Mouse (Mus musculus) CH12.LX (cell line): Measurements from ENCODE around the gene Klhl21. TPM values are rescaled to one million over a fixed set of nuclear protein-coding genes. Genes with fewer than 3 reads are reported as not detected.

Experiments
- DNase-seq: peaks from one replicate; pipeline ENCODE4 v3.0.0-alpha.2; 2013; ENCODE audit errors: extremely low read depth
- H3K27ac ChIP-seq: 2 replicates; pipeline ENCODE4 v1.5.1; 2012; ENCODE audit warnings: low read depth, mild to moderate bottlenecking, control low read depth, moderate library complexity; ENCODE audit not compliant: insufficient read depth
- H3K27me3 ChIP-seq: replicated peaks from 2 replicates; pipeline ENCODE3; 2012; ENCODE audit warnings: inconsistent platforms
- H3K36me3 ChIP-seq, 2 experiments: replicated peaks in 1 of 2; 2 replicates each; pipeline versions ENCODE3 to v1.6.1; 2012; ENCODE audit warnings: inconsistent platforms in 1 of 2, low read length in 1 of 2, mild to moderate bottlenecking in 1 of 2, mixed read lengths in 1 of 2, moderate library complexity in 1 of 2; ENCODE audit not compliant: control insufficient read depth in 1 of 2, insufficient read depth in 1 of 2
- H3K4me1 ChIP-seq, 2 experiments: 2 replicates each; pipeline ENCODE4 v1.6.1; 2012; ENCODE audit warnings: inconsistent platforms in 1 of 2, moderate library complexity in 1 of 2; ENCODE audit not compliant: insufficient read depth in 2 of 2, control insufficient read depth in 1 of 2
- H3K4me2 ChIP-seq: 2 replicates; pipeline ENCODE4 v1.6.1; 2012; ENCODE audit warnings: low read depth, mild to moderate bottlenecking, control low read depth; ENCODE audit not compliant: poor library complexity, insufficient read depth, severe bottlenecking
- H3K4me3 ChIP-seq, 3 experiments: fragments of 150-350 bp in 1 of 3; sonication (generic) in 1 of 3; replicated peaks in 1 of 3; 2 replicates each; pipeline versions ENCODE3 to v1.5.1; 2011 to 2012; ENCODE audit warnings: low read depth in 2 of 3, low read length in 2 of 3, mild to moderate bottlenecking in 2 of 3, moderate library complexity in 2 of 3, control low read depth in 1 of 3, improper control_type of control experiment in 1 of 3, inconsistent platforms in 1 of 3, mixed read lengths in 1 of 3; ENCODE audit not compliant: poor library complexity in 1 of 3
- H3K79me2 ChIP-seq: replicated peaks from 2 replicates; pipeline ENCODE4 v1.6.1; 2012; ENCODE audit warnings: mild to moderate bottlenecking, moderate library complexity; ENCODE audit not compliant: control insufficient read depth, poor library complexity, insufficient read depth, severe bottlenecking; ENCODE audit errors: extremely low read depth
- H3K9ac ChIP-seq: 2 replicates; pipeline ENCODE4 v1.6.1; 2012; ENCODE audit warnings: low read depth, mild to moderate bottlenecking, control low read depth, moderate library complexity; ENCODE audit not compliant: insufficient read depth
- H3K9me3 ChIP-seq: replicated peaks from 2 replicates; pipeline ENCODE3; 2012; ENCODE audit warnings: low read length, inconsistent platforms, mixed read lengths
- CHD1 ChIP-seq: IDR thresholded peaks from 2 replicates; pipeline ENCODE4 v1.6.1; 2012; ENCODE audit warnings: low read depth, low read length, improper control_type of control experiment, inconsistent platforms
- CHD2 ChIP-seq: IDR thresholded peaks from 2 replicates; pipeline ENCODE4 v1.6.1; 2011; ENCODE audit warnings: low read length, improper control_type of control experiment
- CTCF ChIP-seq, 2 experiments: IDR thresholded peaks in 1 of 2; conservative IDR thresholded peaks in 1 of 2; 2 replicates each; pipeline ENCODE4 v1.5.1; 2011 to 2012; ENCODE audit warnings: low read depth in 2 of 2, low read length in 2 of 2, improper control_type of control experiment in 1 of 2, inconsistent platforms in 1 of 2, mild to moderate bottlenecking in 1 of 2, moderate library complexity in 1 of 2
- ELF1 ChIP-seq: IDR thresholded peaks from 2 replicates; pipeline ENCODE4 v1.6.1; 2014; ENCODE audit warnings: low read depth, mild to moderate bottlenecking, inconsistent platforms, low read length, improper control_type of control experiment
- ETS1 ChIP-seq: conservative IDR thresholded peaks from 2 replicates; pipeline ENCODE4 v1.6.1; 2012; ENCODE audit warnings: low read depth, mild to moderate bottlenecking, inconsistent platforms, low read length, improper control_type of control experiment, moderate library complexity
- GABPA ChIP-seq: IDR thresholded peaks from 2 replicates; pipeline ENCODE4 v1.6.1; 2012; ENCODE audit warnings: low read depth, low read length, improper control_type of control experiment, inconsistent platforms; ENCODE audit not compliant: insufficient replicate concordance
- HCFC1 ChIP-seq: IDR thresholded peaks from 2 replicates; pipeline ENCODE4 v1.6.1; 2012; ENCODE audit warnings: low read depth, mild to moderate bottlenecking, inconsistent platforms, low read length, improper control_type of control experiment
- IRF4 ChIP-seq: IDR thresholded peaks from 2 replicates; pipeline ENCODE4 v1.6.1; 2014; ENCODE audit warnings: low read depth, mild to moderate bottlenecking, inconsistent platforms, low read length, improper control_type of control experiment
- MAFK ChIP-seq: IDR thresholded peaks from 2 replicates; pipeline ENCODE4 v1.6.1; 2011; ENCODE audit warnings: low read length, improper control_type of control experiment; ENCODE audit not compliant: insufficient replicate concordance
- MAX ChIP-seq: IDR thresholded peaks from 2 replicates; pipeline ENCODE4 v1.6.1; 2011; ENCODE audit warnings: low read length, improper control_type of control experiment
- MAZ ChIP-seq: IDR thresholded peaks from 2 replicates; pipeline ENCODE4 v1.6.1; 2012; ENCODE audit warnings: low read depth, mild to moderate bottlenecking, inconsistent platforms, low read length, improper control_type of control experiment, moderate library complexity
- MEF2A ChIP-seq: IDR thresholded peaks from 2 replicates; pipeline ENCODE4 v1.6.1; 2014; ENCODE audit warnings: low read depth, mild to moderate bottlenecking, inconsistent platforms, low read length, improper control_type of control experiment, borderline replicate concordance
- MXI1 ChIP-seq: IDR thresholded peaks from 2 replicates; pipeline ENCODE4 v1.6.1; 2011; ENCODE audit warnings: mild to moderate bottlenecking, low read depth, low read length, improper control_type of control experiment
- MYC ChIP-seq: IDR thresholded peaks from 2 replicates; pipeline ENCODE4 v1.6.1; 2011; ENCODE audit warnings: low read depth, mild to moderate bottlenecking, improper control_type of control experiment, low read length
- NELFE ChIP-seq: IDR thresholded peaks from 2 replicates; pipeline ENCODE4 v1.6.1; 2011; ENCODE audit warnings: low read depth, low read length, improper control_type of control experiment
- POLR2A ChIP-seq: IDR thresholded peaks from 2 replicates; pipeline ENCODE4 v1.6.1; 2011; ENCODE audit warnings: low read depth, mild to moderate bottlenecking, improper control_type of control experiment, low read length
- POLR2AphosphoS2 ChIP-seq: IDR thresholded peaks from 2 replicates; pipeline ENCODE4 v1.6.1; 2011; ENCODE audit warnings: low read depth, low read length, improper control_type of control experiment
- RAD21 ChIP-seq: IDR thresholded peaks from 2 replicates; pipeline ENCODE4 v1.6.1; 2011; ENCODE audit warnings: low read depth, mild to moderate bottlenecking, low read length, improper control_type of control experiment, moderate library complexity
- SIN3A ChIP-seq: IDR thresholded peaks from 2 replicates; pipeline ENCODE4 v1.6.1; 2012; ENCODE audit warnings: low read length, improper control_type of control experiment, inconsistent platforms
- SMC3 ChIP-seq: IDR thresholded peaks from 2 replicates; pipeline ENCODE4 v1.6.1; 2011; ENCODE audit warnings: low read depth, low read length, improper control_type of control experiment
- TBP ChIP-seq: conservative IDR thresholded peaks from 2 replicates; pipeline ENCODE4 v1.6.1; 2011; ENCODE audit warnings: low read depth, low read length, improper control_type of control experiment
- UBTF ChIP-seq: IDR thresholded peaks from 2 replicates; pipeline ENCODE4 v1.6.1; 2012; ENCODE audit warnings: low read depth, mild to moderate bottlenecking, inconsistent platforms, low read length, improper control_type of control experiment, moderate library complexity
- ZC3H11A ChIP-seq: IDR thresholded peaks from 2 replicates; pipeline ENCODE4 v1.6.1; 2012; ENCODE audit warnings: low read depth, mild to moderate bottlenecking, inconsistent platforms, low read length, improper control_type of control experiment
- ZKSCAN1 ChIP-seq: IDR thresholded peaks from 2 replicates; pipeline ENCODE4 v1.6.1; 2012; ENCODE audit warnings: low read depth, inconsistent platforms, low read length, improper control_type of control experiment, borderline replicate concordance
- ZNF384 ChIP-seq: IDR thresholded peaks from 2 replicates; pipeline ENCODE4 v1.6.1; 2012; ENCODE audit warnings: low read depth, low read length, improper control_type of control experiment, inconsistent platforms
- dilution Hi-C: fragments of 300-500 bp; cut with MboI; formaldehyde crosslinking; loops from 2 replicates; pipeline ENCODE4 v1.14.3; 2020; ENCODE audit warnings: low sequenced_read_pairs; ENCODE audit not compliant: extremely low pct_unique_long_range_greater_than_20kb, extremely low pct_ligation_motif_present
- in situ Hi-C: fragments of 300-500 bp; cut with MboI; formaldehyde crosslinking; loops from 3 replicates; pipeline ENCODE4 v1.14.3; 2019; ENCODE audit warnings: low sequenced_read_pairs, low pct_ligation_motif_present, low pct_unique_long_range_greater_than_20kb, mixed read lengths
- polyA plus RNA-seq: library from polyadenylated mRNA; unstranded; fragments of >175 nt; gene quantifications from 2 replicates; pipeline ENCODE4 v1.2.1, GENCODE M21; 2012; ENCODE audit warnings: low read depth; ENCODE audit not compliant: insufficient read length
- total RNA-seq, 2 experiments: library from RNA; depleted of rRNA; stranded (reverse); fragments of 300-350 nt in 1 of 2; fragments of >200 nt in 1 of 2; gene quantifications; 2 replicates each; pipeline ENCODE4 v1.2.3; 2012 to 2014

Klhl21 gene
- total and polyA plus RNA-seq, 3 experiments: 4.4 to 9.4 (median 7.1) TPM

DNA sequence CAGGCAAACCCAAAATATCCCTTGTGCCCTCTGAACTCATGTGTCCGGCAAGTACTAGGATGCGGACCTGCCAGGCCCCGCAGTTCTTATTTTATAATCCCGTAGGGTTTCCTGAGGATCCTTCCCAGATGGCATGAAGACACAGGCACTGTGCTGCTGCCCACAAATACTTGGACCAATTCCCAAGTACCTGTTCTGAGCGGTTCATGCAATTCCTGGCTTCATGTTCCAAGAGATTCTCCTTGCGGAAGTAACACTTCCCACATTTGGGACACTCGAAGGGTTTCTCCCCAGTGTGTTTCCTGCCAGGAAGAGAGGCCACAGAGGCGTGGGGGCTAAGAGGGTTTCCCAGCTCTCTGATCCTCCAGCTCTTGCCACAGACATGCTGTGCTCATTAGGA is 13.9 kb downstream of the Klhl21 start:
- no peaks in the 10 kb centered on the region for H3K27me3 ChIP-seq
- peaks cover 59 to 88% of the 10 kb centered on the region in 2 experiments for H3K36me3 ChIP-seq
- TF ChIP-seq CHD1 (no peak), MAZ (no peak), CHD2 (no peak), ZKSCAN1 (no peak), MAFK (no peak), SIN3A (no peak), SMC3 (no peak), MAX (no peak), MXI1 (no peak), MYC (no peak), ELF1 (no peak)
- H3K27ac ChIP-seq: no peak overlapping the region
- H3K4me1 ChIP-seq: peaks cover 11 to 24% of the 10 kb centered on the region in 2 experiments
- dilution Hi-C loops: no loop called here
- H3K4me2 ChIP-seq: no peak overlapping the region
- H3K79me2 ChIP-seq: peaks cover 21% of the 10 kb centered on the region
- H3K9me3 ChIP-seq: no peaks in the 10 kb centered on the region
- H3K9ac ChIP-seq: no peak overlapping the region
- DNase-seq: no peak
- in situ Hi-C loops: no loop called here
- H3K4me3 ChIP-seq: no peak overlapping the region

DNA sequence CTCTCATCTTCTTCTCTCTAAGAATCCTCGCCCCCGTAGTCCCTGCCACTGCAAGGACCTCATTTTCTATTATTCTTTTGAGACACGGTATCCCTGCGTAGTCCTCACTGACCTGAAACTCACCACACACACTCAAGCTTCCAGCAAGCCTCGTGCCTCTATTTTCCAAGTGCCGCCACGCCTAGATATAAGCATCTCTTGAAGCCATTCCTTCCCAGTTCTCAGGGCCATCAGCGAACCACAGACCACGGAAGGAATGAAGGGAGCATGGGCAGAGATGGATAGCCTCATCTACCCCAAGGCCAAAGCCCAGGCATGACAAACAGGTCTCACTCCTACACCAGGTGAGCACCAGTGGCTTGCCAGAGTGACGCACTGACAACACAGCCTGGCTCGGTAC is 15.9 kb downstream of the Klhl21 start:
- H3K4me1 ChIP-seq: peaks cover 20 to 36% of the 10 kb centered on the region in 2 experiments
- no peak overlapping the region for H3K4me3 ChIP-seq
- no peak for DNase-seq
- no peak overlapping the region for H3K4me2 ChIP-seq
- no peak for TF ChIP-seq MEF2A
- TF ChIP-seq NELFE: no peak
- TF ChIP-seq IRF4: no peak
- TF ChIP-seq POLR2A: no peak
- TF ChIP-seq CHD1: no peak
- no peak for TF ChIP-seq GABPA
- TF ChIP-seq CHD2: no peak
- no peak for TF ChIP-seq ZKSCAN1
- no peak for TF ChIP-seq ZC3H11A
- TF ChIP-seq POLR2AphosphoS2: no peak
- TF ChIP-seq TBP: no peak
- no peak for TF ChIP-seq ZNF384
- no peak for TF ChIP-seq UBTF
- TF ChIP-seq MXI1: no peak
- TF ChIP-seq CTCF (conservative IDR thresholded peaks at IDR 0.05 in 1 of 2, IDR thresholded peaks at IDR 0.05 in 1 of 2; ENCODE audit: low read depth in 2 of 2, low read length in 2 of 2): no peak
- no peak for TF ChIP-seq HCFC1
- no peak for TF ChIP-seq MAX
- TF ChIP-seq RAD21: no peak
- no peak for TF ChIP-seq ETS1
- TF ChIP-seq, all 38 proteins: peak for 0
- peaks cover 48 to 70% of the 10 kb centered on the region in 2 experiments for H3K36me3 ChIP-seq
- in situ Hi-C loops: no loop called here
- peaks cover 3% of the 10 kb centered on the region for H3K27me3 ChIP-seq
- no peaks in the 10 kb centered on the region for H3K9me3 ChIP-seq
- H3K9ac ChIP-seq: no peak overlapping the region
- H3K27ac ChIP-seq: no peak overlapping the region
- dilution Hi-C loops: no loop called here
- peaks cover 21% of the 10 kb centered on the region for H3K79me2 ChIP-seq
